Mouse (Mus musculus) E14TG2a.4 (cell line): Measurements from ENCODE around the gene 5430419D17Rik.

ENCODE experiments used
- CTCF ChIP-seq: conservative IDR thresholded peaks from 2 replicates; pipeline ENCODE4 v1.5.1; 2014; ENCODE audit warnings: low read length
- NANOG ChIP-seq: IDR thresholded peaks from 2 replicates; pipeline ENCODE4 v1.6.1; 2014; ENCODE audit warnings: borderline replicate concordance, low read length, mixed read lengths

DNA sequence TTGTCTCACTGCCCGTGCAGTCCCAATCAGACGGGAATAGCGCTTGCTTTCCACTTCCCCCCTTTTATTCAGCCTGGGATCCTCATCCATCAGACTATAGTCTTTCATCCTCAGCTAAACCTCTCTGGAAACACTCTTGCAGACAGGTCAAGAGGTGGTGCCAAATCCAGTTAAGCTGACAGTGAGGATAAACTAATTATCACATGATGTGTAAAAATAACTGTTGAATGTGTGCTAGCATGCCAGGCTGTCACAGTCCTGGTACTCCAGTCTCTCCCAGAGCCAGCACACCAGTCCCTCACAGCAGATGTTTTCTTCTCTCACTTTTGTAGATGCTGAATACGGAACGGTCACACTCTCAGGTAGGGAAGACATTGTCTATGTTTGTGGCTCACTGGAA, 48.9 kb downstream of the 5430419D17Rik start:
- no peak for TF ChIP-seq CTCF
- no peak for TF ChIP-seq NANOG
